Mouse (Mus musculus) myocyte (in vitro differentiated cells): ENCODE measurements at regions not wholly inside any gene's neighbourhood (a gene's known extent, or its start where the extent isn't known, plus 50 kb on each side); places are given as distances from the start of the nearest gene placed in this dataset.

Experiments
- H3K27me3 ChIP-seq: one replicate; pipeline ENCODE4 v1.6.1; 2011; ENCODE audit not compliant: control insufficient read depth, insufficient read depth, insufficient read length
- H3K36me3 ChIP-seq: one replicate; pipeline ENCODE4 v1.6.1; 2011; ENCODE audit not compliant: control insufficient read depth, insufficient read depth
- H3K4me2 ChIP-seq: one replicate; pipeline ENCODE4 v1.6.1; 2011; ENCODE audit warnings: low read depth, control low read depth
- H3K4me3 ChIP-seq: one replicate; pipeline ENCODE4 v1.5.1; 2011; ENCODE audit warnings: mild to moderate bottlenecking, control low read depth, moderate library complexity
- H3K79me2 ChIP-seq: one replicate; pipeline ENCODE4 v1.6.1; 2011; ENCODE audit not compliant: control insufficient read depth, insufficient read depth
- H3ac ChIP-seq: one replicate; pipeline ENCODE4 v1.6.1; 2011; ENCODE audit not compliant: control insufficient read depth, insufficient read length
- CEBPB ChIP-seq: IDR thresholded peaks from 2 replicates; pipeline ENCODE4 v1.6.1; 2011; ENCODE audit warnings: mild to moderate bottlenecking, moderate library complexity; ENCODE audit not compliant: poor library complexity, insufficient read depth, severe bottlenecking
- E2F4 ChIP-seq: IDR thresholded peaks from one replicate; pipeline ENCODE4 v1.6.1; 2011; ENCODE audit warnings: mild to moderate bottlenecking, control low read depth, moderate library complexity; ENCODE audit not compliant: insufficient read depth
- MAX ChIP-seq: IDR thresholded peaks from one replicate; pipeline ENCODE4 v1.6.1; 2011; ENCODE audit warnings: low read depth, mild to moderate bottlenecking, control low read depth
- MYOD1 ChIP-seq, 3 experiments: IDR thresholded peaks; one replicate each; pipeline ENCODE4 v1.6.1; 2011; ENCODE audit warnings: control low read depth in 2 of 3, low read depth in 2 of 3, mild to moderate bottlenecking in 2 of 3, moderate library complexity in 1 of 3; ENCODE audit not compliant: insufficient read length in 2 of 3, control insufficient read depth in 1 of 3
- MYOG ChIP-seq, 3 experiments: IDR thresholded peaks; one replicate each; pipeline ENCODE4 v1.6.1; 2011; ENCODE audit warnings: control low read depth in 2 of 3, low read depth in 2 of 3, mild to moderate bottlenecking in 2 of 3; ENCODE audit not compliant: insufficient read length in 2 of 3, control insufficient read depth in 1 of 3, insufficient read depth in 1 of 3
- POLR2A ChIP-seq: IDR thresholded peaks from one replicate; pipeline ENCODE4 v1.6.1; 2011; ENCODE audit warnings: low read depth, mild to moderate bottlenecking, control low read depth, moderate library complexity; ENCODE audit not compliant: insufficient read length
- POLR2AphosphoS2 ChIP-seq: IDR thresholded peaks from one replicate; pipeline ENCODE4 v1.6.1; 2011; ENCODE audit warnings: low read depth, control low read depth; ENCODE audit not compliant: insufficient read length
- REST ChIP-seq: IDR thresholded peaks from one replicate; pipeline ENCODE4 v1.6.1; 2011; ENCODE audit warnings: mild to moderate bottlenecking, control low read depth, moderate library complexity; ENCODE audit not compliant: insufficient read depth, insufficient read length
- SRF ChIP-seq: IDR thresholded peaks from one replicate; pipeline ENCODE4 v1.6.1; 2011; ENCODE audit warnings: low read depth; ENCODE audit not compliant: control insufficient read depth, insufficient read length
- TCF12 ChIP-seq: IDR thresholded peaks from one replicate; pipeline ENCODE4 v1.6.1; 2011; ENCODE audit warnings: mild to moderate bottlenecking, control low read depth; ENCODE audit not compliant: poor library complexity, insufficient read depth, severe bottlenecking
- TCF3 ChIP-seq: IDR thresholded peaks from one replicate; pipeline ENCODE4 v1.6.1; 2011; ENCODE audit warnings: low read depth, control low read depth; ENCODE audit not compliant: insufficient read length
- USF1 ChIP-seq: IDR thresholded peaks from one replicate; pipeline ENCODE4 v1.6.1; 2011; ENCODE audit warnings: low read depth, mild to moderate bottlenecking, control low read depth, moderate library complexity

DNA sequence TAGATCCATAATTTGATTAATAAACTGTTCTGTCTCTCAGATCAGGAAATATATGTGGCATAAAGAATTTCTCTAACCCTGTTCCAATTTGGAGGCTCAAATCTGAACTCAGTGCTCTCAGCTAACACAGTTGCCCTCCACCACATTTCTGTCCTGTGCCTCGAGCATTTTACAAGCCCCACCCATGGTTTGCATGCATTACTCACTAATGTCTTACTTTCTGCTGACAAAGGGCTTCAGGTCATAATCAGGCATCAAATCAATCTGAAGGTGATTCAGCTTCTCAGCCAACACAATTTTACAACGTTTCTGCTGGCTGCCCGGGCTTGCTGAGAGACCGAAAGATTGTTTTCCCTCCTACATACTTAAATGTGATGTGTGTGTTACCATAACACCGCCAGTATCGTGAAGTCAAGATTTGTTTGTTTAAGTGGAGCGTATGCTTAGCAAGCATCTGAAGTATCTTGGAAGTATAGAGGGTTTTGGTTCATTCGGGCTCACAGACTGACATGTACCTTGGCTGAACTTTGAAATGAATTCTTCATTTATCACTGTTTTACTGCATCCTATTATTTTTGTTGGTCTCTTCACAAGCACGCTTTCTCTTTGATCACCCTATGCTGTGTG, 139.9 kb upstream of the Sema3d start:
- H3K36me3 ChIP-seq = no peaks in the 10 kb centered on the region
- no peak overlapping the region for H3K4me2 ChIP-seq
- no peak overlapping the region for H3ac ChIP-seq
- H3K4me3 ChIP-seq = no peak overlapping the region
- no peaks in the 10 kb centered on the region for H3K79me2 ChIP-seq
- TF ChIP-seq MYOG (IDR thresholded peaks at IDR 0.05; ENCODE audit: control insufficient read depth in 1 of 3, insufficient read depth in 1 of 3, insufficient read length in 2 of 3, low read depth in 2 of 3) (no peak), TCF3 (no peak), POLR2A (no peak), REST (no peak), MYOD1 (IDR thresholded peaks at IDR 0.05; ENCODE audit: control insufficient read depth in 1 of 3, insufficient read length in 2 of 3, low read depth in 2 of 3) (no peak), SRF (no peak)
- no peaks in the 10 kb centered on the region for H3K27me3 ChIP-seq

DNA sequence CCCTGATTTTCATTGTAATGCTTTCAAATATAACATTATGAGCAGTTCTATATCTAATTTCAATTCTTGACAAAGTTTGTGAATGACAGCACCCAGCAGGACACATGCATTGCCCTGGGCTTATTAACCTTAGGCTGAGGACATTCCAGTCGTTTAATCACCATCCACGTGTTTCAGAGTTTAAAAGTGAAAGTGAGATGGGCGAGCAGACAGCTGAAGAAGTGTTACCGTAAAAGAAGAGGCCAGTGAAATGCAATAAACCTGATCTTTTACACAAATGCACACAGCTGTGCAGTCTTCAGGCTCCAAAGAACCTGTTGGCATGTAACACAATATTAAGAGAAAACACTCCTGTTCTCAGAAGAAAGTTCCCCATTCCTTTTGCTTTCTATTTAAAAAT, 89.5 kb upstream of the Sema3d start:
- no peaks in the 10 kb centered on the region for H3K36me3 ChIP-seq
- peak overlapping the region; percentile 90 for H3K4me2 ChIP-seq
- H3ac ChIP-seq = no peak overlapping the region
- H3K79me2 ChIP-seq = no peaks in the 10 kb centered on the region
- TF ChIP-seq REST (no peak), CEBPB (no peak), SRF (no peak), MYOG (IDR thresholded peaks at IDR 0.05; ENCODE audit: control insufficient read depth in 1 of 3, insufficient read depth in 1 of 3, insufficient read length in 2 of 3, low read depth in 2 of 3) (peak in 1 of 3 experiments; percentile 86), POLR2AphosphoS2 (no peak), POLR2A (no peak), MAX (peak; percentile 64), TCF12 (peak; percentile 53), USF1 (no peak), TCF3 (no peak), MYOD1 (IDR thresholded peaks at IDR 0.05; ENCODE audit: control insufficient read depth in 1 of 3, insufficient read length in 2 of 3, low read depth in 2 of 3) (peak; percentile 21 to 57 (median 40)), E2F4 (no peak)
- peak overlapping the region; percentile 9 for H3K4me3 ChIP-seq
- no peaks in the 10 kb centered on the region for H3K27me3 ChIP-seq

- Histone ChIP-seq H3ac (no peak overlapping the region), H3K27me3 (no peaks in the 10 kb centered on the region), H3K4me2 (peak overlapping the region; percentile 32), H3K4me3 (no peak overlapping the region), H3K79me2 (no peaks in the 10 kb centered on the region), H3K36me3 (no peaks in the 10 kb centered on the region)
- TF ChIP-seq CEBPB (no peak), MYOG (IDR thresholded peaks at IDR 0.05; ENCODE audit: control insufficient read depth in 1 of 3, insufficient read depth in 1 of 3, insufficient read length in 2 of 3, low read depth in 2 of 3) (no peak), MYOD1 (IDR thresholded peaks at IDR 0.05; ENCODE audit: control insufficient read depth in 1 of 3, insufficient read length in 2 of 3, low read depth in 2 of 3) (no peak), REST (no peak), TCF3 (no peak), TCF12 (no peak), MAX (no peak), USF1 (no peak), SRF (no peak), POLR2AphosphoS2 (no peak), E2F4 (no peak), POLR2A (no peak)
Observed at GRCm38 (mm10) chr5:12297331-12297730, 85.9 kb upstream of the Sema3d start.

DNA sequence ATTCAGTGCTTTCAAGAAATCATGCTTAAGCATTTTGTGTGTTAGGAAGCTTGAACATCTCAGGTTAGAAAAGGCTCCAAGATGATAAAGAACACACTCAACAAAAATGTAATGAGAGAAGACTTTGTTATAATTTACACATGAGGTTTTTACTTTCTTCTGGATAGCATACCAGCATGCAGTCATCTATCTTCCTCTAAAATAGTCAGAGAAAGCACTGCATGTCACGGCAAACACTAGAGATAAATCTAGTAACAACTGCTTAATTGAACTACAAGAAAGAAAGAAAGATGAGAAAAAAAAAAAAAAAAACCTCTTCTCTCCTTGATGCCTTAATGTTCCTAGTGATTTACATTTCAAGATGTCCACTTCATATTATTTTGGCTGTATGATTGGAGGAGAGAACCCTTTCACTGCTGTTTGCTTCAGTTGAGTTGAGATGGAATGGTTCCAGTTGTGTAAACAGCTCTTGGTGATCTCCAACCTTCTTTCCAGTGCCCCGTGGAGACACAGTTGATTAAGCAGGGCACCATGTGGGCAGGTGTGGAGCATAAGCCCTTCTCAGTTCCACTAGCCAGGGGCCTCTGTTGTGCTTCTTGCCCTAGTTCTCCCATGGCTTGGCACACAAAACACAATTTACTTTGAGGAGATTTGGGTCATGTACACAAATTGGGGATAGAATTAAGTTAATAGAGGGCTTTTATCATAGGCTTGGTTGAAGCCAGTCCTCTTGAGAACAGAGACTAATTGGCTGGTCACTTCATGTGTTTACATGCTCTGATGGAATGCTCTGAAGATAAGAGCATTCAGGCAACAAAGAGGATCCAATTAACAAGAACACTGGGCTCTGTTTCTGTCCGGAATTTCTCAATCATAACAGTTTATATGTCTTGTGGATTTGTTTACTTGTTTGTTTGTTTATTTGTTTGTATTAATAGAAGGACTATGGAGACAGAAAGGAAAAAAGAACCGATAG, 81.1 kb upstream of the Sema3d start:
- Histone ChIP-seq H3K36me3 (no peaks in the 10 kb centered on the region), H3K4me3 (no peak overlapping the region), H3K4me2 (no peak overlapping the region), H3K79me2 (no peaks in the 10 kb centered on the region), H3K27me3 (no peaks in the 10 kb centered on the region), H3ac (no peak overlapping the region)
- TF ChIP-seq E2F4 (no peak), POLR2A (no peak), SRF (no peak), POLR2AphosphoS2 (no peak), MAX (no peak), MYOG (IDR thresholded peaks at IDR 0.05; ENCODE audit: control insufficient read depth in 1 of 3, insufficient read depth in 1 of 3, insufficient read length in 2 of 3, low read depth in 2 of 3) (no peak), REST (no peak), TCF3 (no peak), CEBPB (no peak), MYOD1 (IDR thresholded peaks at IDR 0.05; ENCODE audit: control insufficient read depth in 1 of 3, insufficient read length in 2 of 3, low read depth in 2 of 3) (no peak), TCF12 (no peak), USF1 (no peak)
